Comparison of ENCODE assay signal across 8 mouse cellular contexts in the genomic region with DNA sequence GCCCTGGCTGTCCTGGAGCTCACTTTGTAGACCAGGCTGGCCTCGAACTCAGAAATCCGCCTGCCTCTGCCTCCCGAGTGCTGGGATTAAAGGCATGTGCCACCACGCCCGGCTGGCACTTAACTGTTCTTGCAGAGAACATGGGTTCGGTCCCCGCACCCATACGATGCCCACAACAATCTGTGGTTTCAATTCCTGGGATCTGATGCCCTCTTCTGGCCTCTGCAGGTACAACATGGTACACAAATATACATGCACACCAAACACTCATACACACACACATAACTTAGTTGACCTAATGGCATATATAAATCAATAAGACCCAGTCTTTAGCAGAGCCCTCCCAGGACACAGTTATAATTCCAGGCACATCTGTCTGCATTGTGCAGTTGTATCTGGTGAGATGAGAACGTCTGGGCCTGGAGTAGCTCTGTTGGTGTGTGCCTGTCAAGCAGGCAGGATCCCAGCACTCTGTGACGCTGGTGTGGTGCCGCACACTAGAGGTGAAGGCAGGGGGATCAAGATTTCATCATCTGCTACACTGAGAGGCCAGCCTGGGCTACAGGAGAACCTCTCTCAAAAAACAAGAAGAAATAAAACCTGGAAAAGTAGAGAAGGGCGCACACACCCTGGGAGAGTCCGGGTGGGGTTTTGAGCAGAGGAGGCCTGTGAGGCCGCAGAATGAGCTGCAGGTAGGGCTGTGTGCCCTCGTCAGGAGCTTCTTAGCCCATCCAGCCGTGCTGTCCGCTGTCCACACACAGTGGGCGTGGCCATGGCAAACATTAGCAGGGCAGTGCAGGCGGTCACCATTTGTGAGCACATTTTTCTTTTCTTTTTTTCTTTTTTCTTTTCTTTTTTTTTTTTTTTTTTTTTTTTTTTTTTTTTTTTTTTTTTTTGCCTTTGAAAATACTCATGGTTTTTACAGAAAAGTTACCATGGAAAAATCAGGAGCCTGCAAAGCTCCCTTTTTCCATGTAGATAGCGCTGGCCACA. TPM values are rescaled to one million over a fixed set of nuclear protein-coding genes. Genes with fewer than 3 reads are reported as not detected.
DNase-seq lines count a peak whose midpoint lies in the region; ATAC-seq and TF ChIP-seq lines count a peak whose summit lies in the region.

No protein-coding gene starts in this region.

- ATAC-seq in intestine, postnatal 0 days = 0 out of 2 replicates have a peak, but pooled peaks have one; percentile 39
- peak; percentile 26 for ATAC-seq in liver, embryonic 15.5 days (ENCODE audit: insufficient read depth)

- peak; percentile 47 for TF ChIP-seq CTCF in cortical plate, adult 2 months (IDR thresholded peaks at IDR 0.05; ENCODE audit: extremely low read depth, insufficient read depth, low read length)
- peak; percentile 75 for TF ChIP-seq CTCF in intestine, postnatal 0 days (IDR thresholded peaks at IDR 0.05; ENCODE audit: low read depth)

- H3K9me3 ChIP-seq in intestine, postnatal 0 days (ENCODE audit: control insufficient read depth) = no peaks in the 10 kb centered on the region
- no peaks in the 10 kb centered on the region for H3K9me3 ChIP-seq in liver, embryonic 15.5 days (replicated peaks)

- TF ChIP-seq POLR2A in cortical plate, adult 2 months (IDR thresholded peaks at IDR 0.05; ENCODE audit: extremely low read depth, insufficient read depth, low read length) = no peak

- peak; percentile 35 for DNase-seq in cerebellum, adult 11 months
- no peak for DNase-seq in cerebellum, adult 11-12 months
- peak; percentile 29 for DNase-seq in ovary, postnatal 36 days (ENCODE audit: low spot score)
- no peak for DNase-seq in ovary, postnatal 14 days (ENCODE audit: low spot score)
- DNase-seq in spleen, adult 12 weeks (ENCODE audit: low spot score) = peak; percentile 35

- H3K27me3 ChIP-seq in intestine, postnatal 0 days (replicated peaks; ENCODE audit: control insufficient read depth, insufficient read depth, low read length) = no peaks in the 10 kb centered on the region
- H3K27me3 ChIP-seq in liver, embryonic 15.5 days = no peaks in the 10 kb centered on the region

- no peak overlapping the region for H3K27ac ChIP-seq in cortical plate, adult 2 months (ENCODE audit: insufficient read depth, low read length)
- H3K27ac ChIP-seq in intestine, postnatal 0 days (ENCODE audit: low read depth, low read length) = no peak overlapping the region
- H3K27ac ChIP-seq in liver, embryonic 15.5 days (replicated peaks) = no peak overlapping the region

- no peak overlapping the region for H3K4me2 ChIP-seq in intestine, postnatal 0 days (replicated peaks; ENCODE audit: low read depth)
- H3K4me2 ChIP-seq in liver, embryonic 15.5 days = no peak overlapping the region

- H3K36me3 ChIP-seq in intestine, postnatal 0 days (ENCODE audit: control insufficient read depth, insufficient read depth) = peaks cover 89% of the 10 kb centered on the region
- H3K36me3 ChIP-seq in liver, embryonic 15.5 days (replicated peaks) = peaks cover 93% of the 10 kb centered on the region

- no peak overlapping the region for H3K4me3 ChIP-seq in cortical plate, adult 2 months (ENCODE audit: insufficient read depth, low read length)
- no peak overlapping the region for H3K4me3 ChIP-seq in intestine, postnatal 0 days (ENCODE audit: low read depth, low read length)
- H3K4me3 ChIP-seq in liver, embryonic 15.5 days (replicated peaks) = no peak overlapping the region

- 78% methylated on average over 20 of the region's 20 CpGs for WGBS in intestine, postnatal 0 days
- WGBS in liver, embryonic 15.5 days (ENCODE audit: insufficient replicate concordance) = 81% methylated on average over 20 of the region's 20 CpGs

- H3K9ac ChIP-seq in intestine, postnatal 0 days (ENCODE audit: low read depth, low read length) = no peak overlapping the region
- H3K9ac ChIP-seq in liver, embryonic 15.5 days = no peak overlapping the region

- H3K4me1 ChIP-seq in cortical plate, adult 2 months (ENCODE audit: control insufficient read depth, insufficient read depth, low read length) = peaks cover 3% of the 10 kb centered on the region; the same call in 1 of the 2 replicates
- no peaks in the 10 kb centered on the region for H3K4me1 ChIP-seq in intestine, postnatal 0 days (replicated peaks; ENCODE audit: control insufficient read depth, insufficient read depth, low read length)
- H3K4me1 ChIP-seq in liver, embryonic 15.5 days (replicated peaks) = no peaks in the 10 kb centered on the region

RNA-seq across cellular contexts. Expression of gene Tmed1, which starts 40.7 kb away (rescaled TPM):
- polyA plus RNA-seq in cortical plate, adult 2 months (2012; rRNA removed) = 25.0 and 25.5 TPM in 2 replicates
- polyA plus RNA-seq in intestine, postnatal 0 days (2015; fragmentation: Nextera tagmentation; extraction: Ambion mirVana) = 31.1 and 31.4 TPM in 2 replicates
- 31.5 and 33.6 TPM in 2 replicates for polyA plus RNA-seq in liver, embryonic 15.5 days (2015; fragmentation: Nextera tagmentation; extraction: Ambion mirVana)

RNA-seq across cellular contexts. Expression of gene Dnm2, which starts 44.6 kb away (rescaled TPM):
- polyA plus RNA-seq in cortical plate, adult 2 months (2012; rRNA removed) = 60.8 and 67.9 TPM in 2 replicates
- 69.6 and 74.7 TPM in 2 replicates for polyA plus RNA-seq in intestine, postnatal 0 days (2015; fragmentation: Nextera tagmentation; extraction: Ambion mirVana)
- polyA plus RNA-seq in liver, embryonic 15.5 days (2015; fragmentation: Nextera tagmentation; extraction: Ambion mirVana) = 52.9 and 58.5 TPM in 2 replicates

RNA-seq across cellular contexts. Expression of gene AB124611, which starts 56.6 kb away (rescaled TPM):
- polyA plus RNA-seq in cortical plate, adult 2 months (2012; rRNA removed) = 0.49 and 0.86 TPM in 2 replicates
- 0.43 and 1.1 TPM in 2 replicates for polyA plus RNA-seq in intestine, postnatal 0 days (2015; fragmentation: Nextera tagmentation; extraction: Ambion mirVana)
- polyA plus RNA-seq in liver, embryonic 15.5 days (2015; fragmentation: Nextera tagmentation; extraction: Ambion mirVana) = 9.5 and 10.5 TPM in 2 replicates

RNA-seq across cellular contexts. Expression of gene Qtrt1, which starts 57.7 kb away (rescaled TPM):
- 42.5 and 43.8 TPM in 2 replicates for polyA plus RNA-seq in cortical plate, adult 2 months (2012; rRNA removed)
- polyA plus RNA-seq in intestine, postnatal 0 days (2015; fragmentation: Nextera tagmentation; extraction: Ambion mirVana) = 16.9 and 17.9 TPM in 2 replicates
- 17.4 and 20.0 TPM in 2 replicates for polyA plus RNA-seq in liver, embryonic 15.5 days (2015; fragmentation: Nextera tagmentation; extraction: Ambion mirVana)

Comparison
In these comparisons a context has a peak if more than half of its experiments do, and no peak if none do; other contexts are left out.
1. DNase-seq: peak in cerebellum, adult 11 months (single experiment), ovary, postnatal 36 days (single experiment) and spleen, adult 12 weeks (single experiment); none in cerebellum, adult 11-12 months (single experiment) and ovary, postnatal 14 days (single experiment).